Mouse (Mus musculus): ENCODE results near the gene Ctnnd2.
A peak's percentile ranks its signal among the peaks of the same experiment; 100 is the strongest.

The Ctnnd2 gene

GRCm38 (mm10) chr15:30386489-30386888, 214.1 kb downstream of the Ctnnd2 start:
- no peak for DNase-seq (ENCODE audit: low spot score)

GRCm38 (mm10) chr15:30387244-30387643, 214.9 kb downstream of the Ctnnd2 start:
- DNase-seq (ENCODE audit: low spot score): no peak

GRCm38 (mm10) chr15:30401111-30401510, 228.7 kb downstream of the Ctnnd2 start:
- no peak for DNase-seq (ENCODE audit: low spot score)

- no peak for DNase-seq (ENCODE audit: low spot score)
Observed at GRCm38 (mm10) chr15:30406254-30406653, 233.9 kb downstream of the Ctnnd2 start.

- DNase-seq (ENCODE audit: low spot score): no peak
Observed at GRCm38 (mm10) chr15:30423146-30423545, 250.8 kb downstream of the Ctnnd2 start.

GRCm38 (mm10) chr15:30424290-30424689, 251.9 kb downstream of the Ctnnd2 start:
- no peak for DNase-seq (ENCODE audit: low spot score)

- DNase-seq (ENCODE audit: low spot score): peak; percentile 29
Observed at GRCm38 (mm10) chr15:30427342-30427741, 254.9 kb downstream of the Ctnnd2 start.

GRCm38 (mm10) chr15:30439045-30439444, 266.7 kb downstream of the Ctnnd2 start:
- no peak for DNase-seq (ENCODE audit: low spot score)

GRCm38 (mm10) chr15:30450765-30451164, 278.4 kb downstream of the Ctnnd2 start:
- DNase-seq (ENCODE audit: low spot score): no peak

GRCm38 (mm10) chr15:30451921-30452320, 279.5 kb downstream of the Ctnnd2 start:
- no peak for DNase-seq (ENCODE audit: low spot score)

GRCm38 (mm10) chr15:30457541-30458250, 285.3 kb downstream of the Ctnnd2 start:
- DNase-seq (ENCODE audit: low spot score): no peak

GRCm38 (mm10) chr15:30458671-30459070, 286.3 kb downstream of the Ctnnd2 start:
- no peak for DNase-seq (ENCODE audit: low spot score)

- DNase-seq (ENCODE audit: low spot score): no peak
Observed at GRCm38 (mm10) chr15:30460341-30461125, 288.1 kb downstream of the Ctnnd2 start.

GRCm38 (mm10) chr15:30462804-30463423, 290.5 kb downstream of the Ctnnd2 start:
- no peak for DNase-seq (ENCODE audit: low spot score)

GRCm38 (mm10) chr15:30463471-30464047, 291.2 kb downstream of the Ctnnd2 start:
- no peak for DNase-seq (ENCODE audit: low spot score)

- DNase-seq (ENCODE audit: low spot score): no peak
Observed at GRCm38 (mm10) chr15:30466950-30467543, 294.7 kb downstream of the Ctnnd2 start.

- DNase-seq (ENCODE audit: low spot score): no peak
Observed at GRCm38 (mm10) chr15:30468773-30469172, 296.4 kb downstream of the Ctnnd2 start.

GRCm38 (mm10) chr15:30471280-30471966, 299.0 kb downstream of the Ctnnd2 start:
- DNase-seq (ENCODE audit: low spot score): no peak

GRCm38 (mm10) chr15:30480676-30481075, 308.3 kb downstream of the Ctnnd2 start:
- DNase-seq (ENCODE audit: low spot score): peak; percentile 31

GRCm38 (mm10) chr15:30506476-30506875, 334.1 kb downstream of the Ctnnd2 start:
- DNase-seq (ENCODE audit: low spot score): no peak

- DNase-seq (ENCODE audit: low spot score): no peak
Observed at GRCm38 (mm10) chr15:30512467-30512866, 340.1 kb downstream of the Ctnnd2 start.

- no peak for DNase-seq (ENCODE audit: low spot score)
Observed at GRCm38 (mm10) chr15:30513122-30513521, 340.7 kb downstream of the Ctnnd2 start.

Data from urinary bladder, postnatal 14 days (tissue).